In the genomic region with DNA sequence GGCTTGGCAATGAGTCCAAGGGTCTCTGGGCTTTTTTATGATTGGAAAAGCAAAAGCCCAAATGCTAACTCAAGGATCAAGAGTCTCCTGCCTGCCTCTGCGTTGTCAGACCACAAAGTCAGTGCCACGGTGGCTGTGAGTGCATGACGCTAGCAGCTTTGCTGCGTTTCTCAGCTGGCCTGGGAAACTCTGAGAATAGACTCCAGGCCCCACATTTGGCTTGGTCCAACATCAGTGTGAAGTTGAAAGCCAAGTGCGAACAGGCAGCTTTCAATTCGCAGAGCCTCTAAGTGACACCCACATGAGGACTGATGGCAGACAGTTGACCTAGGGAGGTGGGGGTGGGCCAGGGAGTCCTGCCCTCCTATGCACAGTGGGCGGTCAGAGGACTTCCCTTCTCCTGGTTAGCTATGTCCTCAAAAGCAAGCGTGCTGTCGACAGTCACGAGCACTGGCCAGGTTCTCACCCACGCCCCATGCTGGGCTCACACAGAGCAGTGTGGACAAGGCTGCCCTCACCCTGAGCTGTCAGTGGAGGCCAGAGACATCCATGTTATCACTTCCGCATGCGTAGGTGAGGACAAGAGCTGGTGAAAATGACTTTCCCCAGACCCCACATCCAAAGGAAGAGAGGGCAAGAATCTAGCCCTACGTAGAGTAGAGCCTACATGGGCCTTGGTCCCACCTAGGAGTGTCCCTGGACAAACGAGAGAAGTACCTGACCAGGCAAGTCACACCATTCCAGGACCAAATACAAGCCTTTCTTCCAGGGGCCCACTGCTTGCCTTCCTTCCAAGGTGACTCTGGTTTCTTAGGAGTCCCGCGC, we compare ENCODE assay signal across 18 mouse cellular contexts. TPM values are rescaled to one million over a fixed set of nuclear protein-coding genes. Genes with fewer than 3 reads are reported as not detected.
DNase-seq lines count a peak whose midpoint lies in the region; ATAC-seq lines count a peak whose summit lies in the region.
"Had no signal": no experiment of that assay in that cellular context is flagged by ENCODE, and none has a peak within 500 bp of the region (broad histone marks: within the 10 kb centered on the region; RNA-seq: fewer than 3 reads in every experiment).

No protein-coding gene starts in this region.

- no peak for DNase-seq in heart, postnatal 36 days
- DNase-seq in lung, postnatal 10 days: peak; percentile 21
- no peak for DNase-seq in lung, postnatal 25 days (ENCODE audit: low spot score)
- no peak for DNase-seq in embryonic facial prominence, embryonic 10.5 days (ENCODE audit: low spot score)
- DNase-seq in urinary bladder, postnatal 10 days (ENCODE audit: low spot score): no peak
- DNase-seq: cerebellum, postnatal 14 days; kidney, adult 11 months; layer of hippocampus, postnatal 36 days had no signal

- no peak overlapping the region for H3K4me3 ChIP-seq in heart, embryonic 13.5 days
- H3K4me3 ChIP-seq in embryonic facial prominence, embryonic 10.5 days: no peak overlapping the region
- H3K4me3 ChIP-seq in limb, embryonic 15.5 days: no peak overlapping the region
- H3K4me3 ChIP-seq: limb, embryonic 12.5 days; neural tube, embryonic 13.5 days had no signal

- ATAC-seq in heart, embryonic 13.5 days (ENCODE audit: extremely low read depth, insufficient number of reproducible peaks, low FRiP score, low TSS enrichment): peak; percentile 73
- no peak for ATAC-seq in limb, embryonic 15.5 days (ENCODE audit: insufficient number of reproducible peaks, low FRiP score, low TSS enrichment, low read depth)
- ATAC-seq: midbrain, embryonic 16.5 days had no signal

- 31% methylated on average over 17 of the region's 17 CpGs for WGBS in heart, embryonic 13.5 days
- WGBS in embryonic facial prominence, embryonic 10.5 days: 82% methylated on average over 17 of the region's 17 CpGs
- WGBS in limb, embryonic 15.5 days: 75% methylated on average over 17 of the region's 17 CpGs

- H3K9me3 ChIP-seq in heart, embryonic 13.5 days: no peaks in the 10 kb centered on the region
- H3K9me3 ChIP-seq in embryonic facial prominence, embryonic 10.5 days: no peaks in the 10 kb centered on the region
- no peaks in the 10 kb centered on the region for H3K9me3 ChIP-seq in limb, embryonic 15.5 days
- H3K9me3 ChIP-seq: limb, embryonic 12.5 days; neural tube, embryonic 13.5 days had no signal

- no peaks in the 10 kb centered on the region for H3K36me3 ChIP-seq in heart, embryonic 13.5 days
- no peaks in the 10 kb centered on the region for H3K36me3 ChIP-seq in embryonic facial prominence, embryonic 10.5 days (replicated peaks)
- no peaks in the 10 kb centered on the region for H3K36me3 ChIP-seq in limb, embryonic 15.5 days
- H3K36me3 ChIP-seq: limb, embryonic 12.5 days; neural tube, embryonic 13.5 days had no signal

- peaks cover 3% of the 10 kb centered on the region for H3K27me3 ChIP-seq in heart, embryonic 13.5 days (replicated peaks)
- H3K27me3 ChIP-seq in embryonic facial prominence, embryonic 10.5 days (replicated peaks; ENCODE audit: low read depth, poor library complexity, severe bottlenecking): peaks cover 4% of the 10 kb centered on the region
- H3K27me3 ChIP-seq in limb, embryonic 15.5 days: no peaks in the 10 kb centered on the region
- H3K27me3 ChIP-seq: limb, embryonic 12.5 days had no signal

- peak overlapping the region; percentile 52 for H3K9ac ChIP-seq in heart, embryonic 13.5 days
- H3K9ac ChIP-seq in limb, embryonic 15.5 days: no peak overlapping the region
- H3K9ac ChIP-seq: limb, embryonic 12.5 days; neural tube, embryonic 13.5 days had no signal

- intact Hi-C loops in heart, postnatal 36 days (cut with DNase I): no loop called here

- H3K4me2 ChIP-seq in heart, embryonic 13.5 days: peak overlapping the region; percentile 34
- H3K4me2 ChIP-seq in limb, embryonic 15.5 days: no peak overlapping the region
- H3K4me2 ChIP-seq: limb, embryonic 12.5 days; neural tube, embryonic 13.5 days had no signal

- H3K4me1 ChIP-seq in heart, embryonic 13.5 days: peaks cover 29% of the 10 kb centered on the region
- H3K4me1 ChIP-seq in embryonic facial prominence, embryonic 10.5 days: peaks cover 15% of the 10 kb centered on the region
- H3K4me1 ChIP-seq in limb, embryonic 15.5 days: peaks cover 16% of the 10 kb centered on the region

- peak overlapping the region; percentile 73 for H3K27ac ChIP-seq in heart, embryonic 13.5 days (replicated peaks)
- peak overlapping the region; percentile 4; the same call in 1 of the 2 replicates for H3K27ac ChIP-seq in embryonic facial prominence, embryonic 10.5 days (replicated peaks)
- H3K27ac ChIP-seq in limb, embryonic 15.5 days: peak overlapping the region; percentile 5; the same call in 1 of the 2 replicates
- H3K27ac ChIP-seq: limb, embryonic 12.5 days; macrophage; neural tube, embryonic 13.5 days had no signal

RNA-seq across cellular contexts. Expression of gene Pgpep1l, which starts 5.5 kb away (rescaled TPM):
- not detected in 2 replicates for polyA plus RNA-seq in heart, embryonic 13.5 days (2015; fragmentation: Nextera tagmentation; extraction: Ambion mirVana)
- total RNA-seq in heart, postnatal 36 days (2021): under 1 TPM in 1 of 2 experiments, not detected in 1; 0.33 TPM
- not detected in 2 replicates for polyA plus RNA-seq in embryonic facial prominence, embryonic 10.5 days (2016; fragmentation: Nextera tagmentation; extraction: Ambion mirVana)
- polyA plus RNA-seq in limb, embryonic 15.5 days (2015; fragmentation: Nextera tagmentation; extraction: Ambion mirVana): 0.23 TPM in 1 of 2 replicates, not detected in the other
- polyA plus RNA-seq: C2C12; embryonic facial prominence, embryonic 11.5 days; gonadal fat pad, adult 2 months; limb, embryonic 12.5 days; midbrain, embryonic 16.5 days; neural tube, embryonic 13.5 days; stomach, embryonic 14.5 days had no signal

RNA-seq across cellular contexts. Expression of gene Fam169b, which starts 15.1 kb away (rescaled TPM):
- 0.39 and 0.41 TPM in 2 replicates for polyA plus RNA-seq in heart, embryonic 13.5 days (2015; fragmentation: Nextera tagmentation; extraction: Ambion mirVana)
- under 1 TPM in 1 of 2 experiments, not detected in 1; 0.14 TPM for total RNA-seq in heart, postnatal 36 days (2021)
- 1.1 and 1.4 TPM in 2 replicates for polyA plus RNA-seq in embryonic facial prominence, embryonic 10.5 days (2016; fragmentation: Nextera tagmentation; extraction: Ambion mirVana)
- polyA plus RNA-seq in limb, embryonic 15.5 days (2015; fragmentation: Nextera tagmentation; extraction: Ambion mirVana): 0.96 and 1.9 TPM in 2 replicates

Comparison
In these comparisons a context has a peak if more than half of its experiments do, and no peak if none do; other contexts are left out.
1. H3K27ac ChIP-seq: peak in every context shown above with its lines; median percentile 73 in heart, embryonic 13.5 days; 5 in limb, embryonic 15.5 days; 4 in embryonic facial prominence, embryonic 10.5 days.